Mouse (Mus musculus): ENCODE data around the gene Fzr1.

GRCm38 (mm10) chr10:81383802-81384604 is 5.7 kb upstream of the Fzr1 start, which contains the start of the genes Dohh and Gm48551:
- 0 out of 2 replicates have a peak, but pooled peaks have one; percentile 20 for TF ChIP-seq GATA1 (IDR thresholded peaks at IDR 0.05; ENCODE audit: low read depth, low read length)
- peak; percentile 91 to 92 for TF ChIP-seq POLR2A (IDR thresholded peaks at IDR 0.05; ENCODE audit: control insufficient read depth in 1 of 2, insufficient read depth in 1 of 2, low read depth in 1 of 2, low read length in 2 of 2, poor library complexity in 1 of 2)
- TF ChIP-seq CHD1 (IDR thresholded peaks at IDR 0.05; ENCODE audit: low read depth, low read length): peak; percentile 99
- peak; percentile 97 for TF ChIP-seq MAX (IDR thresholded peaks at IDR 0.05; ENCODE audit: low read length)

All from MEL (cell line).